Mouse (Mus musculus): ENCODE measurements around the gene Sorcs1.

GRCm38 (mm10) chr19:50196592-50196991 lies 481.9 kb downstream of the Sorcs1 start:
- no peak for TF ChIP-seq POLR2AphosphoS2 (IDR thresholded peaks at IDR 0.05; ENCODE audit: insufficient read length, low read depth)
- no peak for TF ChIP-seq POLR2A (IDR thresholded peaks at IDR 0.05; ENCODE audit: insufficient read length, low read depth)

All from myocyte (in vitro differentiated cells).